Mouse (Mus musculus) myocyte (in vitro differentiated cells): Measurements from ENCODE around the gene Ccdc58. TPM values are rescaled to one million over a fixed set of nuclear protein-coding genes. Genes with fewer than 3 reads are reported as not detected.

ENCODE experiments used
- H3K27me3 ChIP-seq: one replicate; pipeline ENCODE4 v1.6.1; 2011; ENCODE audit not compliant: control insufficient read depth, insufficient read depth, insufficient read length
- H3K36me3 ChIP-seq: one replicate; pipeline ENCODE4 v1.6.1; 2011; ENCODE audit not compliant: control insufficient read depth, insufficient read depth
- H3K4me2 ChIP-seq: one replicate; pipeline ENCODE4 v1.6.1; 2011; ENCODE audit warnings: low read depth, control low read depth
- H3K4me3 ChIP-seq: one replicate; pipeline ENCODE4 v1.5.1; 2011; ENCODE audit warnings: mild to moderate bottlenecking, control low read depth, moderate library complexity
- H3K79me2 ChIP-seq: one replicate; pipeline ENCODE4 v1.6.1; 2011; ENCODE audit not compliant: control insufficient read depth, insufficient read depth
- H3ac ChIP-seq: one replicate; pipeline ENCODE4 v1.6.1; 2011; ENCODE audit not compliant: control insufficient read depth, insufficient read length
- CEBPB ChIP-seq: IDR thresholded peaks from 2 replicates; pipeline ENCODE4 v1.6.1; 2011; ENCODE audit warnings: mild to moderate bottlenecking, moderate library complexity; ENCODE audit not compliant: poor library complexity, insufficient read depth, severe bottlenecking
- E2F4 ChIP-seq: IDR thresholded peaks from one replicate; pipeline ENCODE4 v1.6.1; 2011; ENCODE audit warnings: mild to moderate bottlenecking, control low read depth, moderate library complexity; ENCODE audit not compliant: insufficient read depth
- MAX ChIP-seq: IDR thresholded peaks from one replicate; pipeline ENCODE4 v1.6.1; 2011; ENCODE audit warnings: low read depth, mild to moderate bottlenecking, control low read depth
- MYOD1 ChIP-seq, 3 experiments: IDR thresholded peaks; one replicate each; pipeline ENCODE4 v1.6.1; 2011; ENCODE audit warnings: control low read depth in 2 of 3, low read depth in 2 of 3, mild to moderate bottlenecking in 2 of 3, moderate library complexity in 1 of 3; ENCODE audit not compliant: insufficient read length in 2 of 3, control insufficient read depth in 1 of 3
- MYOG ChIP-seq, 3 experiments: IDR thresholded peaks; one replicate each; pipeline ENCODE4 v1.6.1; 2011; ENCODE audit warnings: control low read depth in 2 of 3, low read depth in 2 of 3, mild to moderate bottlenecking in 2 of 3; ENCODE audit not compliant: insufficient read length in 2 of 3, control insufficient read depth in 1 of 3, insufficient read depth in 1 of 3
- POLR2A ChIP-seq: IDR thresholded peaks from one replicate; pipeline ENCODE4 v1.6.1; 2011; ENCODE audit warnings: low read depth, mild to moderate bottlenecking, control low read depth, moderate library complexity; ENCODE audit not compliant: insufficient read length
- POLR2AphosphoS2 ChIP-seq: IDR thresholded peaks from one replicate; pipeline ENCODE4 v1.6.1; 2011; ENCODE audit warnings: low read depth, control low read depth; ENCODE audit not compliant: insufficient read length
- REST ChIP-seq: IDR thresholded peaks from one replicate; pipeline ENCODE4 v1.6.1; 2011; ENCODE audit warnings: mild to moderate bottlenecking, control low read depth, moderate library complexity; ENCODE audit not compliant: insufficient read depth, insufficient read length
- SRF ChIP-seq: IDR thresholded peaks from one replicate; pipeline ENCODE4 v1.6.1; 2011; ENCODE audit warnings: low read depth; ENCODE audit not compliant: control insufficient read depth, insufficient read length
- TCF12 ChIP-seq: IDR thresholded peaks from one replicate; pipeline ENCODE4 v1.6.1; 2011; ENCODE audit warnings: mild to moderate bottlenecking, control low read depth; ENCODE audit not compliant: poor library complexity, insufficient read depth, severe bottlenecking
- TCF3 ChIP-seq: IDR thresholded peaks from one replicate; pipeline ENCODE4 v1.6.1; 2011; ENCODE audit warnings: low read depth, control low read depth; ENCODE audit not compliant: insufficient read length
- USF1 ChIP-seq: IDR thresholded peaks from one replicate; pipeline ENCODE4 v1.6.1; 2011; ENCODE audit warnings: low read depth, mild to moderate bottlenecking, control low read depth, moderate library complexity
- polyA plus RNA-seq: library from polyadenylated mRNA; unstranded; fragments of >200 nt; fragmentation: generic; extraction: Trizol; gene quantifications from one replicate; pipeline ENCODE4 v1.2.1, GENCODE M21; 2012; ENCODE audit warnings: missing spikeins

Gene Ccdc58
- polyA plus RNA-seq, 1 experiment = 41.8 TPM

DNA sequence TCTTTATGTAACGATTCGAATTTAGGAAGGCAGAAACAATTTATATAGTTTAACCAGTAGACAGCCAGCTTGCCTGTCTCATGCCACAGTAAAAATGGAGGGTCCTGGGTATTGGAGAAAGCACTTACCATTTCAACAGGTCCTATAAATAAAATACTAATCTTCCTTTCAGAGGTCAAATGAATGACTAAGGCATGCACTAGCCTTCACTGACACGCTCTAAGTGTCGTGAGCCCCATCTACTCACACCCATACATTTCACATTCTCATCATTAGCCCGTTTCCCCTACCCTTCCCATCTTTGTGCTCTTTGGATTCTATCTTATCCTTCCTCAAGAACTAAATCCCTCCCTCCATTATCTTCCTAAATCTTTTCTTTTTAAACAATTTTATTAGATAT is 6.6 kb upstream of the Ccdc58 start:
- no peak overlapping the region for H3ac ChIP-seq
- no peak for TF ChIP-seq TCF3
- no peak for TF ChIP-seq USF1
- TF ChIP-seq POLR2A = no peak
- no peak for TF ChIP-seq SRF
- no peak for TF ChIP-seq REST
- TF ChIP-seq MYOG (IDR thresholded peaks at IDR 0.05; ENCODE audit: control insufficient read depth in 1 of 3, insufficient read depth in 1 of 3, insufficient read length in 2 of 3, low read depth in 2 of 3) = no peak
- TF ChIP-seq E2F4 = no peak
- TF ChIP-seq MAX = no peak
- TF ChIP-seq CEBPB = no peak
- no peak for TF ChIP-seq TCF12
- TF ChIP-seq MYOD1 (IDR thresholded peaks at IDR 0.05; ENCODE audit: control insufficient read depth in 1 of 3, insufficient read length in 2 of 3, low read depth in 2 of 3) = no peak
- no peak for TF ChIP-seq POLR2AphosphoS2
- H3K36me3 ChIP-seq = peaks cover 7% of the 10 kb centered on the region
- no peak overlapping the region for H3K4me3 ChIP-seq
- peaks cover 27% of the 10 kb centered on the region for H3K79me2 ChIP-seq
- no peaks in the 10 kb centered on the region for H3K27me3 ChIP-seq
- no peak overlapping the region for H3K4me2 ChIP-seq

DNA sequence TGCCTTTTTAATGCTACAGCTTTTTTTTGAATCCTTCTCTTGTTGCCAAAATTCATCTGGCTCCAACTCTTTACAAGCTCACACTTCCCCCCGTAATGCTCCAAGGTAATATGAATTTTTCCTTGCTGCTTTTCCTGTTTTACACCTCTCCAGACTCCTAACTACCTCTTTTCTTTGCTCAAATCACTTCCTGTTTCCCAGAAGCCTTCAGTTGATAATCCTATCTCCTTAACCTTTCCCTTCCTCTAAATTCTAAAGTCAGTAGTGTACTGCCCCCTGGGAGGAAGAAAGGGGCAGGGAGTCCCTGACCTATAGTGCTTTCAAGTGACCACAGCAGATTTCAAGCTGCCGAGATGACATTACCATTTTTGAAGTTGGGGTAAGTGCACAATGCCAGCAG is 3.8 kb upstream of the Ccdc58 start:
- peak overlapping the region; percentile 87 for H3K4me2 ChIP-seq
- no peak overlapping the region for H3ac ChIP-seq
- no peaks in the 10 kb centered on the region for H3K27me3 ChIP-seq
- H3K79me2 ChIP-seq = peaks cover 42% of the 10 kb centered on the region
- H3K4me3 ChIP-seq = no peak overlapping the region
- peaks cover 7% of the 10 kb centered on the region for H3K36me3 ChIP-seq
- TF ChIP-seq CEBPB = no peak
- TF ChIP-seq TCF3 = no peak
- no peak for TF ChIP-seq MYOG (IDR thresholded peaks at IDR 0.05; ENCODE audit: control insufficient read depth in 1 of 3, insufficient read depth in 1 of 3, insufficient read length in 2 of 3, low read depth in 2 of 3)
- no peak for TF ChIP-seq MYOD1 (IDR thresholded peaks at IDR 0.05; ENCODE audit: control insufficient read depth in 1 of 3, insufficient read length in 2 of 3, low read depth in 2 of 3)
- no peak for TF ChIP-seq REST

DNA sequence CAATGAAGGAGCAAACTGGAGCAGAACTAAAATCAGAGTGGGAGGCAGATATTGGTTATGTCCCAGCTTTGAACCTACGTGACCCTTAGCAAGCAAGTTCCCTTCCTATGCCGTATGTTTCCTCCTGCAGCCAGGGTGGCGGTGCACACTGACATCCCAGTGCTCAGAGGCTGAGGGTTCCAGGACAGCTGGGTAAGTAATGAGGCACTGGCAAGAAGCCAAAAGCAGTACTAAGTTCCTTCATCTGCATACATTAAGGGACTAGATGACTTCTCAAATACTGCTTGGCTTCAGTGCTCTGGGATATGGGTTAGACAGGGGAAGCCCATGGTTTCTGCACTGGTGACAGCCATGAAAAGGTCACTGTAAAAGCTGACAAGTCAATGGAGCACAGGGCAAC is 3.1 kb upstream of the Ccdc58 start:
- no peak overlapping the region for H3K4me3 ChIP-seq
- H3ac ChIP-seq = no peak overlapping the region
- no peaks in the 10 kb centered on the region for H3K27me3 ChIP-seq
- H3K79me2 ChIP-seq = peaks cover 49% of the 10 kb centered on the region
- peak overlapping the region; percentile 87 for H3K4me2 ChIP-seq
- H3K36me3 ChIP-seq = peaks cover 7% of the 10 kb centered on the region
- TF ChIP-seq POLR2AphosphoS2 (no peak), TCF3 (no peak), MYOG (IDR thresholded peaks at IDR 0.05; ENCODE audit: control insufficient read depth in 1 of 3, insufficient read depth in 1 of 3, insufficient read length in 2 of 3, low read depth in 2 of 3) (no peak), POLR2A (no peak), MAX (no peak), MYOD1 (IDR thresholded peaks at IDR 0.05; ENCODE audit: control insufficient read depth in 1 of 3, insufficient read length in 2 of 3, low read depth in 2 of 3) (no peak), TCF12 (no peak), USF1 (no peak), E2F4 (no peak), CEBPB (no peak)

DNA sequence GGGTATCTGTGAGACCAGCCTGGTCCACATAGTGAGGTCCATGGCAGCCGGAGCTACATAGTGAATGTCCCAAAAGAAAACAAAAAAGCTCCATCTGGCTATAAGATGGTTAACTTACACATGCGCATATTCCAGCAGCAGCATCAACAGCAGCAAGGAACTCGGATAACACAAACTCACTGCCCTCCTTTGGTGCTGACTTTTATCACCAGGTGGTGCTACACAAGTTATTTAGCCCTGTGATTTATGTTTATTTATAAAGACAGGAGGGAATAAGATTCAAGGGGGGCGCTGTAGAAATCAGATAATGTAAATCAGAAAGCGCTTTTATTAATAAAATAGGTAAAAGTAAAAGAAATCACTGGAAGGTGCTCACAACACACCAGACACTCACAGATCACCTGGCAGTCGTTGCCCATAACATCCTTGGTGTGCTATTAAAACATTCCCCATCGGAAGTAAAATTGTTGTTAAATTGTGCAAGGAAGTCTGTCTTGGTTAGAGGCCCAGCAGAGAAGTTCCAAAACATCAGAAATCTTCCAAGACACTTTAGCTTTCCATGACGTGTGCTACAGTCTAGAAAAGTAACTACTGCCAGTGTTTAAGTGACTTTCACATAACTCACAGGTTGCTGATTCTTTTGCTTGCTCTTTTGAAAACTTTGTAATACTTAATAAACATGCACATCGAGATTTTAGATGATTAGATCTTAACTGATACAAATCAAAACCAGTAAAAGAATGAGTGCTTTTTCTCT is 1.5 kb upstream of the Ccdc58 start:
- H3K27me3 ChIP-seq = no peaks in the 10 kb centered on the region
- H3K4me3 ChIP-seq = peak overlapping the region; percentile 99
- peaks cover 7% of the 10 kb centered on the region for H3K36me3 ChIP-seq
- no peak for TF ChIP-seq USF1
- no peak for TF ChIP-seq MAX
- no peak for TF ChIP-seq POLR2A
- TF ChIP-seq POLR2AphosphoS2 = no peak
- no peak for TF ChIP-seq TCF3
- H3K79me2 ChIP-seq = peaks cover 65% of the 10 kb centered on the region
- H3ac ChIP-seq = no peak overlapping the region
- H3K4me2 ChIP-seq = peak overlapping the region; percentile 87

DNA sequence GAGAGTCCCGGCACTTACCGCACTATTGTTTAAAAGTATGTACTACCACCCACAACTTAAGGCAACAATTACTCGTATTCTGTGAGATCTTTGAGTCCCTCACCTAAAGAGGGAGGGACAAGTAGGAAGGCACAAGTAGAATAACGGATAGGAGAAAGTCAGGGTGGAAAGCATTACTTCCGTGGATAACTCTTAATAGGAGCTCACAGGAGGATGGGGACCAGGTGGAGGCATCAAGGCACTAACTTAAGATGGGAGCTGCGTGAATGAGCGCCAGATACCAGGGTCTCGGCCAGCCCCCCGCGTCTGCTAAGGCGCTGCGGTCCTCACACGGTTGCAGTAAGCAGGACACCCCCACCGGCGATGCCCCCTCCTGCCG is 425 bp upstream of the Ccdc58 start:
- peak overlapping the region; percentile 48 for H3ac ChIP-seq
- H3K4me2 ChIP-seq = peak overlapping the region; percentile 87
- peaks cover 7% of the 10 kb centered on the region for H3K36me3 ChIP-seq
- no peaks in the 10 kb centered on the region for H3K27me3 ChIP-seq
- TF ChIP-seq SRF (peak; percentile 23), POLR2AphosphoS2 (no peak)
- H3K79me2 ChIP-seq = peaks cover 75% of the 10 kb centered on the region
- peak overlapping the region; percentile 99 for H3K4me3 ChIP-seq
